Mouse (Mus musculus) stomach, postnatal 0 days (tissue): Measurements from ENCODE around the gene Serpina3i.

Experiments
- CTCF ChIP-seq: IDR thresholded peaks from 2 replicates; pipeline ENCODE4 v1.5.1; 2016; ENCODE audit warnings: antibody characterized with exemption, low read depth, mild to moderate bottlenecking, moderate library complexity
- EP300 ChIP-seq: optimal IDR thresholded peaks from 2 replicates; pipeline ENCODE3; 2016; ENCODE audit warnings: antibody characterized with exemption

DNA sequence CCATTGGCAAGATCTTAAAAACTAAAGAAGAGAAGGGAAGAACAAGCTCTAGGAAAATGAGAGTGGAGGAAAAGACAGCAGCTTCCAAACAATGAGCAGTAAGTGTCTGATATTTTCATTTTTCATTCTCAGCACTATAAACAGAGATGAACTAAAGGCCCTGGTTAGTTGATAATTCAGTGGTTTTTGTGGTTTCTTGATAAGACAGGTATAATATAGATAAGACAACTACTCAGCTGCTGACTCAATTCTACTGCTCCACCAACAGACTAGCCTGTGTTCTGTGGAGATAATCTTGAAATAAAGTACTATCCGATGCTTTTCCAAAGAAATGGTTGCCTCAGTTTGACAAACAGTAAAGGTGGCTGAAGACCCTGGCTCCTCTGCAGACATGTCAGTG lies 47.7 kb upstream of the Serpina3i start:
- TF ChIP-seq CTCF (no peak), EP300 (no peak)
